Mouse (Mus musculus) spleen, adult 2 months (tissue): ENCODE measurements around the gene Gm281.

Source experiments
- CTCF ChIP-seq: fragments of 200-500 bp; IDR thresholded peaks from 2 replicates; pipeline ENCODE4 v1.5.1; 2011; ENCODE audit warnings: mild to moderate bottlenecking, inconsistent platforms; ENCODE audit not compliant: insufficient read depth, insufficient read length, insufficient replicate concordance; ENCODE audit errors: extremely low read depth
- POLR2A ChIP-seq: fragments of 200-500 bp; IDR thresholded peaks from 2 replicates; pipeline ENCODE4 v1.6.1; 2011; ENCODE audit warnings: low read depth, low read length, inconsistent platforms

DNA sequence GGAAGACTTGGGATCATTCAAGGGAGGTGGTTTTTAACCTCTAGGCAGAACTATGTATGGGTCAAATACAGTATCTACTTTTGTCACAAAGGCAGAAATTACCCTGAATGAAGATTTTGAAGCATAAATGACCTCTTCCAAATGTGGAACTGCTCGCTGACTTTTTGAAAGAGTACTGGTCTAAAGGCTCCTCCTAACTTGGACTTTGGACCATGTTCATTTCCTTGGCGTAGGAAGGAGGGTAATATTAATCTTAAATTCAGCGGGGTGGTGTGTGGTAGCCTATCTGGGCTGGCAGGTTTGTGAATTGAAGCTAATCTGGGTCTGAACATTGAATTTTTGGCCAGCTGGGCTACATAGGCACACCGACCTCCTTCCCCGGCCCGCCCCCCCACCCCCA is 48.2 kb upstream of the Gm281 start:
- TF ChIP-seq CTCF, result no peak
- no peak for TF ChIP-seq POLR2A
